Mouse (Mus musculus) liver, adult (tissue): ENCODE results near the gene Syne1.

Experiments
- GATA4 ChIP-seq: IDR thresholded peaks from 2 replicates; pipeline ENCODE4 v1.6.1; 2014; ENCODE audit warnings: mild to moderate bottlenecking, low read length; ENCODE audit not compliant: insufficient replicate concordance

Gene Syne1

DNA sequence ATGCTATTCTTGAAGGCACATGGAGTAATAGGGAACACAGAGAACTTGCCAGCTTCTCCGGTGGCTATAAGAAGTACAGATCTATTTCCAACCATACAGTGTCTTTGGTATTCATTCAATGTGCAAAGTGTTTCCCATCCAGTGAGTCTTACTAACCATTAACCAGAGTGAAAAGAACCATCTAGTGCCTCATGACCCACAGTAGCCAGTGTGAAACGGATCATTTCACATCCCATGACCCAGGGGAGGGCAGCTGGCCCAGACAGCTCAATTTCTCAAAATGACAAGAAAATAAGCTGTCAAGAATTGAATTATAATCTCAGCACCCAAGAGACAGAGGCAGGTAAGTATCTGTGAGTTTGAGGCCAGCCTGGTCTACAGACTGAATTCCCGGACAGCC lies 315.1 kb downstream of the Syne1 start:
- no peak for TF ChIP-seq GATA4

- no peak for TF ChIP-seq GATA4
Measured at GRCm38 (mm10) chr10:5234721-5235501, 316.4 kb downstream of the Syne1 start.

DNA sequence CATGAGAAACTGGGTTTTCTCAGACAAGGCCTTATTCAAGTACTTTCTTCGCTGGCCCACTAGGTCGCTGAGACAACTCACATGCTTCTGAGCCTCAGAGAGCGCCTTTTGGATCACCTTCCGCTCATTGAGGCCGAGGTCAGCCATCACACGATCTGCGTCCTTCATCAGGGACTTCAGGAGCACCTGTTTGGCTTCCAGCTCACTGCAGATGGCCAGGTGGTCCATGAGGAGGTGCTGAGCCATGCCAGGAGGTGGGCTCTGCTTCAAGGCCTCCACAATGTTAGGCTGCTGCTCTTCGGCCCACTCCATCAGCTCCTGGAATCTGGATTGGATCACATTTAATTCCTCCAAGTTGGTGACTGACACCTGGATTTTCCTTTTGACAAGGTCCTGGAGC lies 322.2 kb downstream of the Syne1 start:
- TF ChIP-seq GATA4 = no peak

- TF ChIP-seq GATA4 = no peak
Measured at GRCm38 (mm10) chr10:5227395-5228076, 323.7 kb downstream of the Syne1 start.

DNA sequence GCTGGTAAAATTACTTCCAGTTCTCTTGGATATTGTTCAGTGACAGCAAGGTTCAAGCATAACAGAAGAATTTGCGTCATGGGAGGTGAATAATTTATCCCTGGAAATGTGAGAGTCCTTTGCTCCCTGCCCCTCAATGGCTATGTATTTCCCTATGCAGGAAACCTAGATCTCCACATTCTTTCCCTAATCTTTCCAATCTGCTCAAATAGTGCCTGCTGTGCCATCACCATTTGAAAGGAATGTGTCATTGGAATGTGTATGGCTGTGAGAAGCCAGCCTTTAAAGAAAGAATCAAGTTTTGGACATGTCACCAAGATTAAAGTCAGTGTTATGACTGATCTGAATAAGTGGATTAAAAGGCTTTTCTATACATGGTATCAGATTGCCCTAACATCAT lies 335.3 kb downstream of the Syne1 start:
- no peak for TF ChIP-seq GATA4

- no peak for TF ChIP-seq GATA4
Measured at GRCm38 (mm10) chr10:5207905-5208641, 343.2 kb downstream of the Syne1 start.

DNA sequence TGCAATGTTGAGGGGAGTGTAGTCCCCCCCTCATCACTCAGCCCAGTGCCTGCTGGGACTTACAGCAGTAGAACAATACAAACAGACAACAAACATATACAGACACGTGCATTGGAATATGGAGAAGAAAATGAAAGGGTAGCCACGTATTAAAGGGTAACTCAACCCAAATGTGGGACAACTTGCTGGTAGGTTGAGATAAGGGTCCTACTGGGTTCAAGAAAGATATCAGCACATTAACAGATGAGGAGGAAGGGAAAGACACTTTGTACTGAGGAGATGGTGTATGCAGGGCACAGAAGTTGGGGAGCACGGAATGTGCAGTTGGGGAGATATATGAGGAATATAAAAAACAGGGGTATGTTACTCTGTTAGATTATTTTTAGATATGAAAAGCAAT lies 345.3 kb downstream of the Syne1 start:
- TF ChIP-seq GATA4 = no peak

- TF ChIP-seq GATA4 = no peak
Measured at GRCm38 (mm10) chr10:5205570-5205969, 345.7 kb downstream of the Syne1 start.

- no peak for TF ChIP-seq GATA4
Measured at GRCm38 (mm10) chr10:5203837-5204236, 347.4 kb downstream of the Syne1 start.

DNA sequence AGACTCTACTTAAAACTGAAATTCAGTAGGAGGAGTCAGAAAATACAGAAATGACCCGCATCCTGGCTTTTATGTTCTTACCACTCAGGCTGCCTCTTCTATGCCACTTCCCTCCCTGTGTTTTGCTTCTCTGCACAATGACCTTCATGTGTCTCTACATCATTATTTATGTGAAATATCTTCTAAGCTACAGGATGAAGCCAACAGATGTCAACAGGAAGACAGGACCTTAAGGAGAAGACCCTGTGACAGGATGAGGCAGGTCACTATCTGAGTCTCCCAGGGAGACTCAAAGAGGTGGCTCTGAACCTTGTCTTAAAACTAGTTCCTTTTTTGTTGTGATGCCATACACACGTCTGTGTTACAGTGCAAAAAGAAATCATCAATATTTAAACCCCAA lies 353.9 kb downstream of the Syne1 start:
- no peak for TF ChIP-seq GATA4

- no peak for TF ChIP-seq GATA4
Measured at GRCm38 (mm10) chr10:5196267-5196666, 355.0 kb downstream of the Syne1 start.

DNA sequence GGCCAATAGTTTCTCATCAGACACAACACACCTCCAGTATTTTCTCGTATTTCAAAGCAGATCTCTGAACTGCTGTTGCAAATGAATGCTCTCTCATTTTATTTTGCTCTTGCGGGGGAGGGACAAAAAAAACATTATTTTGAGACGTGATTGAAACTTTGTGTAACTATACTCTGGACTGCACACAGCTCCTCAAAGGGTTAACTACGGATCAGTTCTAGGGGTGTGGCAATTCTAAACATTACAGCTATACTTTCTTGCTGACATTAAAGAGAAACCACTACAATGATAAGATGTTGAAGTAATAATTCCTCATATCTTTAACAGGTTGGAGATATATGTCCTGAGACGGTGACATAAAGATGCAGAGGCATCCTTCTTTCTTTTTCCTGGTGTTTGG lies 356.0 kb downstream of the Syne1 start:
- no peak for TF ChIP-seq GATA4

GRCm38 (mm10) chr10:5194671-5195234 lies 356.5 kb downstream of the Syne1 start:
- no peak for TF ChIP-seq GATA4

DNA sequence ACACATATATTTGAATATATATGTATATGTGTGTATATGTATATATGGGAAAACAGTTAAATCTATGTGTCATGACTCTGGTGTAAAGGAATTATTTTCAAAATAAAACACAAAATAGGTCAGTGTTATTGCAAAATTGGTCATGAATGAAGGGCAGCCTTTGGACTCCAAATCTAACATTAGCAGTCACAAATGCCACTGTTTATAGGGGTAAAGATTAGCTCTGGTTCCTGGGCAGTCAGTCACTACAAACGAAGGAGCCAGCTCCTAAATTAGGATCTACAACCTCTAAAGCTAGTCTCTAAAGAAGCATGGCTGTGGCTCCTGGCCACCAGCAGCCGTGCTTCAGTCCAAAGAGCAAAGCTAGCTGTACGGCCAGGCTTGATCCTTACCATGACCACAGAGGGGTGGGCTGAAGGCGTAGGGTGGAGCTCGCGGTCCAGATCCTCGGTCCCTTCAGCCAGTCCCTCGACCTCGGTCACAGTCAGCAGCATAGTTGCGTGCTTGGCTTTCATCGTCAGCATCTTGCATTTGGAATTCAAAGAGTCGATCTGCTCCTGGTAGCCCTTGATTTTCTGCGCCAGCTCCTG lies 357.1 kb downstream of the Syne1 start:
- TF ChIP-seq GATA4 = no peak

DNA sequence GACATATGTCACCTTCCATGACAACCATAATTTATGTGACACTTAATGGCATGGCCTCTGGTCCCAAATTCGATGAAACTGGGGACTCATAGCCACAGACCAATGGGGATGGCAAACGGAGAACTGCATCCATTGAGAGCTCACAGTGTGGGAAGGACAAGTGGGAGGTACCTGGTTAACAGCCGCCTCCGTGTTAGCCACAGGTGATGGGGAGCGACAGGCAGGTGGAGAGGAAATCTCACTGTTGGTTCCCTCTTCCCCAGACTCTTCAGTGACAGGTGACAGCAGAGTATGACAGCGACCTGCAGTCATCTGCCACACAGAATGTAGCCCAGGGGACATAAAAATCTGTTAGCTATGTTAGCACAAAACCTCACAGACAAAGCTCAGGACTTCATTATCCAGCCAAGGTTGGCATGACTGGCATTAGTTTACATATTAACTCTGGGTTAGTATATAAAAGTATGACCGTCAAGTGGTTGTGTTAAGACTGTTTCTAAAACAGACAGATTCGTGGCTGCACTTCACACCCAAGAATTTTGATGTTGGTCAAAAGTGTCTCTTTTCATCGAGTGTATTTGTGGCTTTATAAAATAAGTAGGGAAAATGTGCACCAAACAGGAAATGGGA lies 358.3 kb downstream of the Syne1 start:
- TF ChIP-seq GATA4 = no peak
